Mouse (Mus musculus) neural tube, embryonic 11.5 days (tissue): ENCODE measurements around the gene Mlkl. TPM values are rescaled to one million over a fixed set of nuclear protein-coding genes. Genes with fewer than 3 reads are reported as not detected.
"Not testable (repeated sequence)": the region's sequence is repeated elsewhere in the genome, so short reads cannot be mapped to it uniquely, and the experiment has no call there.

Experiments
- ATAC-seq: fragments of 200-750 bp; cut with Nextera tagmentation; 2 replicates; pipeline ENCODE4 v1.8.0; 2017; ENCODE audit warnings: moderate number of reproducible peaks, mild to moderate bottlenecking, moderate TSS enrichment, moderate library complexity; ENCODE audit not compliant: insufficient read depth, low FRiP score, low TSS enrichment
- DNase-seq: peaks from one replicate; pipeline ENCODE4 v3.0.0-alpha.2; 2015; ENCODE audit warnings: low spot score
- H3K27ac ChIP-seq: fragments of 300-500 bp; sonication (generic); 2 replicates; pipeline ENCODE4 v1.5.1; 2014; ENCODE audit warnings: low read depth, mild to moderate bottlenecking, low read length
- H3K27me3 ChIP-seq: fragments of 300-500 bp; sonication (generic); 2 replicates; pipeline ENCODE4 v1.6.1; 2014; ENCODE audit warnings: mild to moderate bottlenecking, low read length, mixed read lengths; ENCODE audit not compliant: control insufficient read depth, insufficient read depth
- H3K36me3 ChIP-seq: fragments of 300-500 bp; sonication (generic); 2 replicates; pipeline ENCODE4 v1.6.1; 2014; ENCODE audit warnings: mild to moderate bottlenecking, low read length, moderate library complexity, mixed read lengths; ENCODE audit not compliant: control insufficient read depth, insufficient read depth
- H3K4me1 ChIP-seq: fragments of 300-500 bp; sonication (generic); 2 replicates; pipeline ENCODE4 v1.6.1; 2014; ENCODE audit warnings: low read length, mixed read lengths; ENCODE audit not compliant: control insufficient read depth, insufficient read depth
- H3K4me2 ChIP-seq: fragments of 300-500 bp; sonication (generic); 2 replicates; pipeline ENCODE4 v1.6.1; 2014; ENCODE audit warnings: low read depth, mild to moderate bottlenecking, moderate library complexity
- H3K4me3 ChIP-seq: fragments of 300-500 bp; sonication (generic); 2 replicates; pipeline ENCODE4 v1.5.1; 2014; ENCODE audit warnings: low read depth, low read length
- H3K9ac ChIP-seq: fragments of 300-500 bp; sonication (generic); 2 replicates; pipeline ENCODE4 v1.6.1; 2014; ENCODE audit warnings: mild to moderate bottlenecking, low read length
- H3K9me3 ChIP-seq: fragments of 300-500 bp; sonication (generic); 2 replicates; pipeline ENCODE4 v1.6.1; 2016; ENCODE audit warnings: low read length; ENCODE audit not compliant: control insufficient read depth
- WGBS: fragments of 180-500 bp; shearing (Covaris S2); extraction: QIAGEN DNeasy Blood & Tissue Kit; methylation state at CpG from one replicate; pipeline ENCODE4 v1.1.7; 2014; 5-methylcytosine and 5-hydroxymethylcytosine counted together
- polyA plus RNA-seq: library from polyadenylated mRNA; unstranded; fragments of >200 nt; fragmentation: Nextera tagmentation; extraction: Ambion mirVana; gene quantifications from 2 replicates; pipeline ENCODE4 v1.2.1, GENCODE M21; 2014

The Mlkl gene
- polyA plus RNA-seq, 1 experiment from 2014 or later: 0.37 TPM

DNA sequence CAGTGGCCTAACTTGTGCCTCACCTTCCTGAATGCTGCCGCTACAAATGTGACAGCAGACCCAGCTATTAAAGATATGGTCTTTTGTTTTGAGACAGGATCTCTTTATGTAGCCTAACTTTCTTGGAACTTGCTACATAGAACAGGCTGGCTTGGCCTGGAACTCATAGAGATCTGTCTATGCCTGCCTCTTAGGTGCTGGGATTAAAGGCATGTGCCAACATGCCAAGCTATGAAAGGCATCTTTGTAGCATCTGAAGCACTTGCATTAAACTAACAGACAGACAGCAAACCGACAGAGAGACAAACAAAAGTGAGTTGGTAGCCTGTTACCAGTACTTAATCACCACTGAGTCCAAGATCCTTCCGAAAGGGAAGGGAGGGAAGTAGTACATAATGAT is 55.9 kb downstream of the Mlkl start:
- Histone ChIP-seq H3K27me3 (no peaks in the 10 kb centered on the region), H3K9ac (no peak overlapping the region), H3K27ac (no peak overlapping the region), H3K4me1 (no peaks in the 10 kb centered on the region), H3K9me3 (no peaks in the 10 kb centered on the region), H3K4me3 (no peak overlapping the region), H3K36me3 (peaks cover 29% of the 10 kb centered on the region), H3K4me2 (no peak overlapping the region)
- ATAC-seq (no peak), DNase-seq (no peak)
- 95% methylated on average over 3 of the region's 3 CpGs for WGBS

GRCm38 (mm10) chr8:111268277-111268676 is 69.7 kb downstream of the Mlkl start:
- no peaks in the 10 kb centered on the region for H3K27me3 ChIP-seq
- no peaks in the 10 kb centered on the region for H3K4me1 ChIP-seq
- no peak overlapping the region for H3K9ac ChIP-seq
- DNase-seq (no peak), ATAC-seq (no peak)
- no peak overlapping the region for H3K4me3 ChIP-seq
- no peak overlapping the region for H3K4me2 ChIP-seq
- no peak overlapping the region for H3K27ac ChIP-seq
- H3K36me3 ChIP-seq: peaks cover 3% of the 10 kb centered on the region; the same call in 1 of the 2 replicates
- WGBS: 72% methylated on average over 2 of the region's 2 CpGs
- H3K9me3 ChIP-seq: no peaks in the 10 kb centered on the region

- H3K4me1 ChIP-seq, ATAC-seq: not testable (repeated sequence)
- WGBS: 77% methylated on average over 7 of the region's 7 CpGs
Observed at GRCm38 (mm10) chr8:111266161-111266560, 71.8 kb downstream of the Mlkl start.

GRCm38 (mm10) chr8:111264693-111265220 is 73.2 kb downstream of the Mlkl start:
- Histone ChIP-seq H3K4me2 (no peak overlapping the region), H3K36me3 (peaks cover 1% of the 10 kb centered on the region; the same call in 1 of the 2 replicates), H3K27me3 (no peaks in the 10 kb centered on the region), H3K27ac (no peak overlapping the region), H3K4me1 (no peaks in the 10 kb centered on the region), H3K9ac (no peak overlapping the region), H3K4me3 (no peak overlapping the region), H3K9me3 (no peaks in the 10 kb centered on the region)
- DNase-seq (no peak), ATAC-seq (no peak)
- whole genome bisulfite sequencing: 73% methylated on average over 2 of the region's 2 CpGs

More at GRCm38 (mm10) chr8:111266161-111266560, 71.8 kb downstream of the Mlkl start:
- not testable (repeated sequence) for H3K9ac ChIP-seq, H3K27ac ChIP-seq, H3K4me2 ChIP-seq, DNase-seq, H3K9me3 ChIP-seq, H3K36me3 ChIP-seq, H3K4me3 ChIP-seq, H3K27me3 ChIP-seq

- 92% methylated on average over 4 of the region's 4 CpGs for WGBS
- Histone ChIP-seq H3K9me3 (no peaks in the 10 kb centered on the region), H3K4me1 (peaks cover 5% of the 10 kb centered on the region; the same call in 1 of the 2 replicates), H3K4me3 (no peak overlapping the region), H3K36me3 (no peaks in the 10 kb centered on the region), H3K27ac (no peak overlapping the region), H3K4me2 (no peak overlapping the region), H3K27me3 (no peaks in the 10 kb centered on the region), H3K9ac (no peak overlapping the region)
- DNase-seq (no peak), ATAC-seq (no peak)
Observed at GRCm38 (mm10) chr8:111261981-111262381, 76.0 kb downstream of the Mlkl start.

Other genes starting within 250 kb of the Mlkl start
- gene Clec18a, start 245.8 kb downstream of the Mlkl start, polyA plus RNA-seq: 0.38 and 0.55 TPM in 2 replicates
- 5.3 and 6.2 TPM in 2 replicates for gene Pdpr, start 243.5 kb downstream of the Mlkl start, polyA plus RNA-seq
- gene Glg1, start 79.0 kb downstream of the Mlkl start, polyA plus RNA-seq: 78.3 and 83.2 TPM in 2 replicates
- 84.1 and 85.4 TPM in 2 replicates for gene Rfwd3, start 38.0 kb downstream of the Mlkl start, polyA plus RNA-seq
- not detected in 2 replicates for gene Fa2h, start 55.6 kb upstream of the Mlkl start, polyA plus RNA-seq
- gene Wdr59, start 183.9 kb upstream of the Mlkl start, polyA plus RNA-seq: 3.1 and 3.8 TPM in 2 replicates
- gene Znrf1, start 197.9 kb upstream of the Mlkl start, polyA plus RNA-seq: 63.1 and 64.8 TPM in 2 replicates